Mouse (Mus musculus): ENCODE results near the gene Tex13c1. TPM values are rescaled to one million over a fixed set of nuclear protein-coding genes. Genes with fewer than 3 reads are reported as not detected.

Tex13c1 gene
- polyA plus RNA-seq (2015; fragmentation: Nextera tagmentation; extraction: Ambion mirVana): not detected in 2 replicates

DNA sequence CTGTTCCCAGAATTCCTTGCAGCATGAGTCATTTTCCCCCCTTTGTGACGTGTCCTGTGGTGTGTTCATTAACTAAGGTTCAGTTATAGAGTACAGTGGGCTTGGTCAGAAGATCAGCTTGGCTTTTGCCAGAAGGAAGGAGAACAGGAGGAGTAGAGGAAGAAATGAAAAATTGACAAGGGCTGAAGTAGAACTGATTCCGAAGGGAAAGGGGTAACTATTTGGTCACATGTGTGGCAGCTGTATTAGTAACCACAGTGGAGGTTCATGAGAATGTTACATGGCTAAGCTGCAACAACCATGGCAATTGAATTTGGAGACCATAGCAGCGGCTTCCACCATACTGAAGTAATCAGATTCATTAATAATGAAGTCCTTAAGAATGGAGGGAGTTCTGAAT, at the start of gene Tex13c1:
Gene Tex13c1, plus strand, starts transcription at position 301 of the 400 bp plus-strand sequence.
- no peaks in the 10 kb centered on the region for H3K27me3 ChIP-seq
- no peaks in the 10 kb centered on the region for H3K4me1 ChIP-seq
- no peak within 1 kb of the TSS for H3K4me2 ChIP-seq
- no peak within 1 kb of the TSS for H3K27ac ChIP-seq
- no peak within 1 kb of the TSS for H3K4me3 ChIP-seq
- ATAC-seq: no peak
- no peak within 1 kb of the TSS for H3K9ac ChIP-seq
- WGBS: 88% methylated on average over 3 of the region's 3 CpGs
- no peaks in the 10 kb centered on the region for H3K9me3 ChIP-seq (replicated peaks)
- H3K36me3 ChIP-seq (ENCODE audit: poor library complexity, severe bottlenecking): no peaks in the 10 kb centered on the region

Other genes starting within 250 kb of the Tex13c1 start
- gene Tenm1, start 162.0 kb upstream of the Tex13c1 start, polyA plus RNA-seq (2015; fragmentation: Nextera tagmentation; extraction: Ambion mirVana): 8.2 and 8.9 TPM in 2 replicates

All from forebrain, embryonic 13.5 days (tissue).